Mouse (Mus musculus) B cell, adult 62 days (primary cell): ENCODE results near the gene Olfr1472. TPM values are rescaled to one million over a fixed set of nuclear protein-coding genes. Genes with fewer than 3 reads are reported as not detected.

Experiments used
- total RNA-seq: library from RNA; stranded (reverse); gene quantifications from 4 replicates; pipeline ENCODE4 v1.2.4, GENCODE M21; 2023

Gene Olfr1472
- total RNA-seq = not detected in 4 replicates

DNA sequence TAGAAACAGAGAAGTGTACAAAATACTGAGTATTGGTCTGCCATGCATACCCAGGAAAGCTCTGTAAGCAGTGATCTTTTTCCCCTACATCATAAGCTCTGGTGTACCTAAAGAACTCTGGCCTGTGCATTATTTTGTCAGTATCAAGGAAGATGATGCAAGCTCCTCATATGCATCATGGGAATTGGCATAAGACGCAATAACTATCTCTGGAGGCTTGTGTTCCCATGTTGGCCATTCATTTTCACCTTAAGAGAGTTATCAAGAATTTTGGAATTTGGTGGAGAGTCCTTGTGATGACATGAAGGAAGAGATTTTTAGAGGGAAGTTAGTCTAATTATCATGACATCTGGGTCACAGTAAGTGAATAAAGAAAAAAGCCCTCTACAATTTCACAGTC is at the start of gene Olfr1472:
Olfr1472 (minus strand) TSS at position 101 of the 400 bp plus-strand sequence.

GRCm38 (mm10) chr19:13500246-13500645 is 44.4 kb upstream of the Olfr1472 start, which contains the start of gene Olfr1477:
Gene Olfr1477, plus strand, starts transcription at chr19:13500546.

GRCm38 (mm10) chr19:13480096-13480495 is 24.2 kb upstream of the Olfr1472 start, which contains the start of gene Olfr1475:
Gene Olfr1475, minus strand, starts transcription at chr19:13480196.

DNA sequence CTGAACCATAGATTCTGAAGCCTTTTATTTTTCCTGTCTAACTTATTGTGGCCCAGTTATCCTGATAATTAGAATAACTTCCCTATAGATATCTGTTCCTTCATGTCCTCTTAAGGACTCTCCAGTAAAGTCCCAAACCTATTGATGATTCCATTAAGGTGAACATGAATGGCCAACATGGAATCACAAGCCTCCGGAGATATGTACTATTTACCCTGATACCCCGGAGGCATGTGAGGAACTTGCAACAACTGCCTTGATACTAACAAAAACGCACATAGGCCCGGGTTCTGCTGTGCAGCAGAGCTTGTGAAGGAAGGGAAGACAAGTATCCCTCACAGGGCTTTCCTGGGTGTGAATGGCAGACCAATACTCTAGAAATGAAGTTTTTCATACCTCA is 13.4 kb upstream of the Olfr1472 start, which contains the start of gene Olfr1474:
Olfr1474 (plus strand) TSS at position 301 of the 400 bp plus-strand sequence.

DNA sequence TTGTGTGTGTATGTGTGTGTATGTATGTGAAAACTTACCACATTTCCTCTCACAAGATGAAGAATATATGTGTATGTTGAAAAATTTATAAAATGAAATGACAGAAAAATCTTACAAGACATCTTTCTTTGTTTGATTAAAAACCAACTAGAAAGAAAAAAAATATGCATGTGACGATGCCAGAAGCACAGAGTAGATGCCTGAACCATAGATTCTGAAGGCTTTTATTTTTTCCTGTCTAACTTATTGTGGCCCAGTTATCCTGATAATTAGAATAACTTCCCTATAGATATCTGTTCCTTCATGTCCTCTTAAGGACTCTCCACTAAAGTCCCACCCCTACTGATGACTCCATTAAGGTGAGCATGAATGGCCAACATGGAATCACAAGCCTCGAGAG is 12.8 kb downstream of the Olfr1472 start, which contains the start of gene Olfr1471:
Olfr1471 (plus strand) TSS at position 301 of the 400 bp plus-strand sequence.

DNA sequence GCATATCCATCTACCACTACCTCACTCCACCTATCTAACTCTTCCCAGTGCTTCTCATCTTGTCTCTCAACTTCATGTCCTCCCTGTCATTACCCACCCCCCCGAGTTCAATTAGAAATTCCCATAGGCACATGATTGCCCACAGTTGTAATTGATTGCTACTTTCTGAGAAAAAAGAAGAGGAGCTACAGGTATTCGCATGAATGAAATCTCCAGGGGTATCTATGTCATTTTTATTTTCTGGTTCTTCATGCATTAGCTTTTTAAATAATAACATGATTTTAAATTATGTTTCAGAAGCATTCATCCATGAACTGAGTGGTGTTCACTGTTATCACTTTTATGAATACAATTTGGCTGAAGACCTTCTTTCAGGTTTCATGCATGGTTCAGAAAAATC is 48.3 kb downstream of the Olfr1472 start, which contains the start of gene Olfr1469:
Olfr1469 (plus strand) TSS at position 301 of the 400 bp plus-strand sequence.

Other genes with a start within 250 kb of the Olfr1472 start
- gene Olfr1463, start 224.8 kb downstream of the Olfr1472 start, total RNA-seq = not detected in 4 replicates
- gene Olfr1465, start 140.5 kb downstream of the Olfr1472 start, total RNA-seq = not detected in 4 replicates
- not detected in 4 replicates for gene Olfr1466, start 117.2 kb downstream of the Olfr1472 start, total RNA-seq
- not detected in 4 replicates for gene Olfr1467, start 93.8 kb downstream of the Olfr1472 start, total RNA-seq
- gene Olfr1469, start 48.2 kb downstream of the Olfr1472 start, total RNA-seq = not detected in 4 replicates
- gene Olfr1471, start 12.7 kb downstream of the Olfr1472 start, total RNA-seq = not detected in 4 replicates
- not detected in 4 replicates for gene Olfr1474, start 13.5 kb upstream of the Olfr1472 start, total RNA-seq
- gene Olfr1475, start 24.1 kb upstream of the Olfr1472 start, total RNA-seq = not detected in 4 replicates
- gene Olfr1477, start 44.5 kb upstream of the Olfr1472 start, total RNA-seq = not detected in 4 replicates
- not detected in 4 replicates for gene Olfr1480, start 71.8 kb upstream of the Olfr1472 start, total RNA-seq
- not detected in 4 replicates for gene Olfr1484, start 127.4 kb upstream of the Olfr1472 start, total RNA-seq
- not detected in 4 replicates for gene Olfr1487, start 161.3 kb upstream of the Olfr1472 start, total RNA-seq
- gene Olfr1489, start 175.5 kb upstream of the Olfr1472 start, total RNA-seq = not detected in 4 replicates
- gene Olfr1490, start 195.0 kb upstream of the Olfr1472 start, total RNA-seq = not detected in 4 replicates
- gene Olfr1491, start 241.2 kb upstream of the Olfr1472 start, total RNA-seq = not detected in 4 replicates